ENCODE assay signal across 16 mouse cellular contexts in genomic region chr6:82760749-82761357, GRCm38 (mm10). TPM values are rescaled to one million over a fixed set of nuclear protein-coding genes. Genes with fewer than 3 reads are reported as not detected.
DNase-seq lines count a peak whose midpoint lies in the region; ATAC-seq and TF ChIP-seq lines count a peak whose summit lies in the region.
"Had no signal": no experiment of that assay in that cellular context is flagged by ENCODE, and none has a peak within 500 bp of the region (broad histone marks: within the 10 kb centered on the region; RNA-seq: fewer than 3 reads in every experiment).

No protein-coding gene starts in this region.

- no peak overlapping the region for H3K27ac ChIP-seq in liver, embryonic 11.5 days (ENCODE audit: low read depth, low read length)
- peak overlapping the region; percentile 88 for H3K27ac ChIP-seq in heart, embryonic 11.5 days (ENCODE audit: low read depth, low read length)
- H3K27ac ChIP-seq: forebrain, embryonic 13.5 days; hindbrain, postnatal 0 days; limb, embryonic 12.5 days had no signal

- H3K4me3 ChIP-seq in liver, embryonic 11.5 days (ENCODE audit: low read depth, low read length), result no peak overlapping the region
- no peak overlapping the region for H3K4me3 ChIP-seq in heart, embryonic 11.5 days (ENCODE audit: low read depth, low read length)
- H3K4me3 ChIP-seq in myocyte, result no peak overlapping the region
- H3K4me3 ChIP-seq: forebrain, embryonic 13.5 days; limb, embryonic 12.5 days had no signal

- no peak for TF ChIP-seq POLR2A in myocyte (IDR thresholded peaks at IDR 0.05; ENCODE audit: insufficient read length, low read depth)

- H3K27me3 ChIP-seq in liver, embryonic 11.5 days (replicated peaks; ENCODE audit: control insufficient read depth, insufficient read depth, low read length), result no peaks in the 10 kb centered on the region
- no peaks in the 10 kb centered on the region for H3K27me3 ChIP-seq in heart, embryonic 11.5 days (ENCODE audit: control insufficient read depth, insufficient read depth, low read length)
- no peaks in the 10 kb centered on the region for H3K27me3 ChIP-seq in myocyte (ENCODE audit: control insufficient read depth, insufficient read depth, insufficient read length)
- H3K27me3 ChIP-seq: forebrain, embryonic 13.5 days; limb, embryonic 12.5 days had no signal

- H3ac ChIP-seq in myocyte (ENCODE audit: control insufficient read depth, insufficient read length), result no peak overlapping the region

- WGBS in liver, embryonic 11.5 days, result 55% methylated on average over 3 of the region's 3 CpGs
- 42% methylated on average over 3 of the region's 3 CpGs for WGBS in heart, embryonic 11.5 days (ENCODE audit: insufficient replicate concordance)

- peaks cover 71% of the 10 kb centered on the region for H3K4me1 ChIP-seq in liver, embryonic 11.5 days (replicated peaks; ENCODE audit: control insufficient read depth, insufficient read depth, low read length)
- peaks cover 78% of the 10 kb centered on the region for H3K4me1 ChIP-seq in heart, embryonic 11.5 days (ENCODE audit: control insufficient read depth, insufficient read depth, low read length)
- H3K4me1 ChIP-seq: limb, embryonic 12.5 days had no signal

- H3K4me2 ChIP-seq in liver, embryonic 11.5 days, result no peak overlapping the region
- H3K4me2 ChIP-seq in heart, embryonic 11.5 days, result no peak overlapping the region
- peak overlapping the region; percentile 13 for H3K4me2 ChIP-seq in myocyte (ENCODE audit: low read depth)
- H3K4me2 ChIP-seq: forebrain, embryonic 13.5 days; limb, embryonic 12.5 days had no signal

- H3K36me3 ChIP-seq in liver, embryonic 11.5 days (ENCODE audit: control insufficient read depth, insufficient read depth, low read length), result peaks cover 9% of the 10 kb centered on the region
- H3K36me3 ChIP-seq in heart, embryonic 11.5 days (ENCODE audit: control insufficient read depth, insufficient read depth, low read length), result peaks cover 6% of the 10 kb centered on the region; the same call in 1 of the 2 replicates
- H3K36me3 ChIP-seq in myocyte (ENCODE audit: control insufficient read depth, insufficient read depth), result peaks cover 12% of the 10 kb centered on the region

- H3K79me2 ChIP-seq in myocyte (ENCODE audit: control insufficient read depth, insufficient read depth), result peaks cover 55% of the 10 kb centered on the region

- H3K9ac ChIP-seq in liver, embryonic 11.5 days (ENCODE audit: low read depth, low read length), result no peak overlapping the region
- no peak overlapping the region for H3K9ac ChIP-seq in heart, embryonic 11.5 days (ENCODE audit: low read depth, low read length)
- H3K9ac ChIP-seq: forebrain, embryonic 13.5 days; limb, embryonic 12.5 days had no signal

- DNase-seq in liver (peak; percentile 26), NIH3T3 (ENCODE audit: low read depth) (peak; percentile 71)
- DNase-seq in liver, embryonic 11.5 days (ENCODE audit: low spot score), result no peak
- no peak for DNase-seq in cerebellum, postnatal 25 days
- no peak for DNase-seq in urinary bladder, postnatal 14 days (ENCODE audit: low spot score)
- DNase-seq: cerebellum, adult 18-20 months; layer of hippocampus, adult 9-11 months; lung, postnatal 4 days; right cerebral cortex, postnatal 25 days; thymus, postnatal 25 days had no signal

- ATAC-seq in liver, embryonic 11.5 days (replicated peaks; ENCODE audit: low FRiP score), result no peak
- no peak for ATAC-seq in heart, embryonic 11.5 days (replicated peaks; ENCODE audit: insufficient number of reproducible peaks, low FRiP score, low TSS enrichment)
- ATAC-seq: forebrain, embryonic 13.5 days; hindbrain, postnatal 0 days had no signal

- no peaks in the 10 kb centered on the region for H3K9me3 ChIP-seq in liver, embryonic 11.5 days (ENCODE audit: control insufficient read depth, low read length)
- H3K9me3 ChIP-seq in heart, embryonic 11.5 days (replicated peaks; ENCODE audit: control insufficient read depth, low read length), result no peaks in the 10 kb centered on the region
- H3K9me3 ChIP-seq: forebrain, embryonic 13.5 days; G1E; limb, embryonic 12.5 days had no signal

TF ChIP-seq in myocyte, 11 proteins besides CTCF, POLR2A, EP300 and RAD21:
- TF ChIP-seq MAX (IDR thresholded peaks at IDR 0.05; ENCODE audit: low read depth) (no peak), SRF (IDR thresholded peaks at IDR 0.05; ENCODE audit: control insufficient read depth, insufficient read length, low read depth) (no peak), E2F4 (IDR thresholded peaks at IDR 0.05; ENCODE audit: insufficient read depth) (no peak), MYOG (IDR thresholded peaks at IDR 0.05; ENCODE audit: control insufficient read depth in 1 of 3, insufficient read depth in 1 of 3, insufficient read length in 2 of 3, low read depth in 2 of 3) (peak in 1 of 3 experiments; percentile 55), CEBPB (IDR thresholded peaks at IDR 0.05; ENCODE audit: insufficient read depth, poor library complexity, severe bottlenecking) (0 out of 2 replicates have a peak, but pooled peaks have one; percentile 30), MYOD1 (IDR thresholded peaks at IDR 0.05; ENCODE audit: control insufficient read depth in 1 of 3, insufficient read length in 2 of 3, low read depth in 2 of 3) (peak in 1 of 3 experiments; percentile 76)

RNA-seq across cellular contexts. Expression of gene Hk2, which starts 13.4 kb away (rescaled TPM):
- 25.0 and 29.0 TPM in 2 replicates for polyA plus RNA-seq in liver, embryonic 11.5 days (2014; fragmentation: Nextera tagmentation; extraction: Ambion mirVana)
- 44.3 and 49.5 TPM in 2 replicates for polyA plus RNA-seq in heart, embryonic 11.5 days (2014; fragmentation: Nextera tagmentation; extraction: Ambion mirVana)
- 81.2 TPM for polyA plus RNA-seq in myocyte (2012; fragmentation: generic; extraction: Trizol)

RNA-seq across cellular contexts. Expression of gene Pole4, which starts 55.7 kb away (rescaled TPM):
- 106 and 108 TPM in 2 replicates for polyA plus RNA-seq in liver, embryonic 11.5 days (2014; fragmentation: Nextera tagmentation; extraction: Ambion mirVana)
- 111 and 122 TPM in 2 replicates for polyA plus RNA-seq in heart, embryonic 11.5 days (2014; fragmentation: Nextera tagmentation; extraction: Ambion mirVana)
- polyA plus RNA-seq in myocyte (2012; fragmentation: generic; extraction: Trizol), result 43.8 TPM

Comparison
In these comparisons a context has a peak if more than half of its experiments do, and no peak if none do; other contexts are left out.
1. DNase-seq: peak in liver (single experiment) and NIH3T3 (single experiment); none in liver, embryonic 11.5 days (single experiment), cerebellum, postnatal 25 days (0 of 2) and urinary bladder, postnatal 14 days (single experiment).